ENCODE assay signal across 9 mouse cellular contexts in the genomic region with DNA sequence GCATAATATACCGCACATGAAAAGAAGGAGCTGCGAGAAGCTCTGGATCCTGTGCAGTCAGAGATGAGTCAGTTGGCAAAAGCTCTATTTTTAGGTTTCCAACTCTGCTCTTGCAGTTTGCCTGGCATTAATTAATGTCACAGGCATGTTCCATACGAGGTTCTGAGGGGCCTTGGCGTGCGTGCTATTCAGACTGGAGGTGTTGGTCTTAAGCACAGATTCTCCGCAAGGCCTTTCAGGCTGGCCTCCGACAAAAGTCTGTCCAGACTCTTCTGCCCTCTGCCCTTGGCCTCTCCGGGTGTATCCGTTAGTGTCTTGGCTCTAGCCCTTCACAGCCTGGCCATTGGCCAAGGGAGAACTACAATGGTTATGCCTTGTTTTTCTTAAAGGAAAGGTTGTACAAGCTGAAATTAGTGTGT. TPM values are rescaled to one million over a fixed set of nuclear protein-coding genes. Genes with fewer than 3 reads are reported as not detected.
DNase-seq lines count a peak whose midpoint lies in the region; ATAC-seq and TF ChIP-seq lines count a peak whose summit lies in the region.
"Had no signal": no experiment of that assay in that cellular context is flagged by ENCODE, and none has a peak within 500 bp of the region (broad histone marks: within the 10 kb centered on the region; RNA-seq: fewer than 3 reads in every experiment).

No protein-coding gene starts in this region.

- H3K4me1 ChIP-seq in forebrain, postnatal 0 days (ENCODE audit: insufficient read depth): no peaks in the 10 kb centered on the region
- no peaks in the 10 kb centered on the region for H3K4me1 ChIP-seq in forebrain, embryonic 15.5 days
- H3K4me1 ChIP-seq in heart, embryonic 16.5 days (ENCODE audit: control insufficient read depth, insufficient read depth, low read length): peaks cover 10% of the 10 kb centered on the region
- H3K4me1 ChIP-seq in stomach, embryonic 15.5 days: no peaks in the 10 kb centered on the region

- no peak for TF ChIP-seq CTCF in forebrain, postnatal 0 days (IDR thresholded peaks at IDR 0.05; ENCODE audit: low read depth)

- no peak overlapping the region for H3K4me3 ChIP-seq in forebrain, postnatal 0 days (ENCODE audit: low read depth, low read length)
- H3K4me3 ChIP-seq in forebrain, embryonic 15.5 days: no peak overlapping the region
- H3K4me3 ChIP-seq in heart, embryonic 16.5 days (ENCODE audit: low read length): no peak overlapping the region
- no peak overlapping the region for H3K4me3 ChIP-seq in stomach, embryonic 15.5 days (replicated peaks)
- H3K4me3 ChIP-seq: megakaryocyte, embryonic 14.5 days had no signal

- H3K27me3 ChIP-seq in forebrain, postnatal 0 days (ENCODE audit: insufficient read depth, low read length): no peaks in the 10 kb centered on the region
- H3K27me3 ChIP-seq in forebrain, embryonic 15.5 days: no peaks in the 10 kb centered on the region
- H3K27me3 ChIP-seq in heart, embryonic 16.5 days (ENCODE audit: control insufficient read depth, insufficient read depth, low read length): no peaks in the 10 kb centered on the region
- H3K27me3 ChIP-seq in stomach, embryonic 15.5 days (replicated peaks): no peaks in the 10 kb centered on the region

- no peak overlapping the region for H3K9ac ChIP-seq in forebrain, postnatal 0 days
- H3K9ac ChIP-seq in forebrain, embryonic 15.5 days (replicated peaks): no peak overlapping the region
- no peak overlapping the region for H3K9ac ChIP-seq in heart, embryonic 16.5 days (ENCODE audit: low read length)
- no peak overlapping the region for H3K9ac ChIP-seq in stomach, embryonic 15.5 days

- H3K36me3 ChIP-seq in forebrain, postnatal 0 days (ENCODE audit: insufficient read depth): no peaks in the 10 kb centered on the region
- H3K36me3 ChIP-seq in forebrain, embryonic 15.5 days: no peaks in the 10 kb centered on the region
- no peaks in the 10 kb centered on the region for H3K36me3 ChIP-seq in heart, embryonic 16.5 days (ENCODE audit: control insufficient read depth, insufficient read depth)
- H3K36me3 ChIP-seq in stomach, embryonic 15.5 days: no peaks in the 10 kb centered on the region

- 0 out of 2 replicates have a peak overlapping the region, but pooled peaks have one; percentile 45 for H3K27ac ChIP-seq in forebrain, postnatal 0 days (ENCODE audit: low read depth, low read length)
- H3K27ac ChIP-seq in forebrain, embryonic 15.5 days (replicated peaks): no peak overlapping the region
- H3K27ac ChIP-seq in heart, embryonic 16.5 days (ENCODE audit: low read length): peak overlapping the region; percentile 81
- H3K27ac ChIP-seq in stomach, embryonic 15.5 days: peak overlapping the region; percentile 35; the same call in 1 of the 2 replicates

- H3K4me2 ChIP-seq in forebrain, postnatal 0 days (ENCODE audit: low read depth): no peak overlapping the region
- no peak overlapping the region for H3K4me2 ChIP-seq in forebrain, embryonic 15.5 days (replicated peaks)
- no peak overlapping the region for H3K4me2 ChIP-seq in heart, embryonic 16.5 days (ENCODE audit: low read depth, low read length)
- no peak overlapping the region for H3K4me2 ChIP-seq in stomach, embryonic 15.5 days

- DNase-seq in forebrain, postnatal 0 days: peak; percentile 50
- peak; percentile 81 to 83 for DNase-seq in adrenal gland, postnatal 36 days
- peak; percentile 68 for DNase-seq in layer of hippocampus, adult 9-11 months
- DNase-seq in cerebellum, adult 11-12 months: no peak
- no peak for DNase-seq in spleen, postnatal 4 days (ENCODE audit: low spot score in 2 of 2)

- H3K9me3 ChIP-seq in forebrain, postnatal 0 days (ENCODE audit: low read length): no peaks in the 10 kb centered on the region
- no peaks in the 10 kb centered on the region for H3K9me3 ChIP-seq in forebrain, embryonic 15.5 days
- H3K9me3 ChIP-seq in heart, embryonic 16.5 days (replicated peaks; ENCODE audit: control insufficient read depth, low read length): no peaks in the 10 kb centered on the region
- H3K9me3 ChIP-seq in stomach, embryonic 15.5 days: no peaks in the 10 kb centered on the region
- H3K9me3 ChIP-seq: megakaryocyte, embryonic 14.5 days had no signal

- ATAC-seq in forebrain, postnatal 0 days: peak; percentile 70
- ATAC-seq in forebrain, embryonic 15.5 days (replicated peaks): no peak
- peak; percentile 51 for ATAC-seq in heart, embryonic 16.5 days (replicated peaks; ENCODE audit: extremely low read depth, insufficient read depth, low FRiP score)
- ATAC-seq in stomach, embryonic 15.5 days (ENCODE audit: insufficient read depth, low FRiP score, low read depth): peak; percentile 28; the same call in 1 of the 2 replicates

- WGBS in forebrain, postnatal 0 days: 66% methylated on average over 9 of the region's 9 CpGs
- WGBS in forebrain, embryonic 15.5 days: 82% methylated on average over 9 of the region's 9 CpGs
- WGBS in heart, embryonic 16.5 days: 38% methylated on average over 9 of the region's 9 CpGs
- 61% methylated on average over 9 of the region's 9 CpGs for WGBS in stomach, embryonic 15.5 days

RNA-seq across cellular contexts. Expression of a gene that starts 43.5 kb away (rescaled TPM):
- total RNA-seq in forebrain, postnatal 0 days (2014; rRNA removed): under 0.01 and 0.15 TPM in 2 replicates
- polyA plus RNA-seq in forebrain, postnatal 0 days (2015; fragmentation: Nextera tagmentation; extraction: Ambion mirVana): 0.02 TPM in 1 of 2 replicates, not detected in the other
- not detected in 2 replicates for polyA plus RNA-seq in forebrain, embryonic 15.5 days (2015; fragmentation: Nextera tagmentation; extraction: Ambion mirVana)
- under 1 TPM; 0.03 to 0.10 TPM for total RNA-seq in adrenal gland, postnatal 36 days (2021)
- polyA plus RNA-seq in heart, embryonic 16.5 days (2015; fragmentation: Nextera tagmentation; extraction: Ambion mirVana): 0.01 and 0.04 TPM in 2 replicates
- polyA plus RNA-seq in stomach, embryonic 15.5 days (2015; fragmentation: Nextera tagmentation; extraction: Ambion mirVana): 0.03 and 0.04 TPM in 2 replicates

Comparison
In these comparisons a context has a peak if more than half of its experiments do, and no peak if none do; other contexts are left out.
1. DNase-seq: peak in forebrain, postnatal 0 days (single experiment), adrenal gland, postnatal 36 days (2 of 2) and layer of hippocampus, adult 9-11 months (single experiment); none in cerebellum, adult 11-12 months (single experiment) and spleen, postnatal 4 days (0 of 2).